Mouse (Mus musculus): Measurements from ENCODE around the gene Pcdh10. TPM values are rescaled to one million over a fixed set of nuclear protein-coding genes. Genes with fewer than 3 reads are reported as not detected.

The Pcdh10 gene
- polyA plus RNA-seq (2012): 0.03 and 0.11 TPM in 2 replicates

GRCm38 (mm10) chr3:45378145-45378544 lies at the start of gene Pcdh10:
Gene Pcdh10, plus strand, starts transcription at chr3:45378398.

